Comparison of ENCODE assay signal across 18 mouse cellular contexts in genomic region chr5:38488026-38488425, GRCm38 (mm10).
"Had no signal": no experiment of that assay in that cellular context is flagged by ENCODE, and none has a peak within 500 bp of the region (broad histone marks: within the 10 kb centered on the region; RNA-seq: fewer than 3 reads in every experiment).

No protein-coding gene starts in this region.

- H3K9me3 ChIP-seq: limb, embryonic 12.5 days; limb, embryonic 15.5 days; neural tube, embryonic 12.5 days; neural tube, embryonic 15.5 days; stomach, embryonic 15.5 days had no signal

- H3K4me1 ChIP-seq: neural tube, embryonic 12.5 days; neural tube, embryonic 15.5 days; stomach, embryonic 15.5 days had no signal

- H3K36me3 ChIP-seq: limb, embryonic 12.5 days; limb, embryonic 15.5 days; neural tube, embryonic 12.5 days; neural tube, embryonic 15.5 days; stomach, embryonic 15.5 days had no signal

- DNase-seq: kidney, adult 2 months; left cerebral cortex, postnatal 4 days; lung, adult 2 months; lung, postnatal 14 days; lung, postnatal 4 days; midbrain, embryonic 14.5 days; retina, postnatal 1 day; right cerebral cortex, postnatal 25 days; spleen, adult 18-20 months; thymus, postnatal 25 days had no signal

- H3K27me3 ChIP-seq: limb, embryonic 12.5 days; limb, embryonic 15.5 days; neural tube, embryonic 12.5 days; neural tube, embryonic 15.5 days; stomach, embryonic 15.5 days had no signal

- H3K9ac ChIP-seq: limb, embryonic 12.5 days; limb, embryonic 15.5 days; neural tube, embryonic 12.5 days; neural tube, embryonic 15.5 days; stomach, embryonic 15.5 days had no signal

- H3K4me2 ChIP-seq: limb, embryonic 12.5 days; limb, embryonic 15.5 days; midbrain, embryonic 11.5 days; neural tube, embryonic 12.5 days; neural tube, embryonic 15.5 days; stomach, embryonic 15.5 days had no signal

- H3K27ac ChIP-seq: kidney, postnatal 0 days; limb, embryonic 12.5 days; limb, embryonic 15.5 days; neural tube, embryonic 12.5 days; neural tube, embryonic 15.5 days; stomach, embryonic 15.5 days had no signal

- ATAC-seq: intestine, postnatal 0 days had no signal

- H3K4me3 ChIP-seq: limb, embryonic 12.5 days; limb, embryonic 15.5 days; neural tube, embryonic 12.5 days; neural tube, embryonic 15.5 days; stomach, embryonic 15.5 days had no signal
